Mouse (Mus musculus) hindbrain, embryonic 10.5 days (tissue): ENCODE data around the gene Kdelr3. TPM values are rescaled to one million over a fixed set of nuclear protein-coding genes. Genes with fewer than 3 reads are reported as not detected.

Source experiments
- DNase-seq: peaks from one replicate; pipeline ENCODE4 v3.0.0-alpha.2; 2017; ENCODE audit warnings: low spot score
- H3K27ac ChIP-seq: fragments of 300-500 bp; sonication (generic); 2 replicates; pipeline ENCODE4 v1.5.1; 2016; ENCODE audit warnings: mild to moderate bottlenecking, moderate library complexity
- H3K27me3 ChIP-seq: fragments of 300-500 bp; sonication (generic); 2 replicates; pipeline ENCODE4 v1.6.1; 2016; ENCODE audit warnings: mild to moderate bottlenecking; ENCODE audit not compliant: poor library complexity, insufficient read depth, severe bottlenecking
- H3K36me3 ChIP-seq: fragments of 300-500 bp; sonication (generic); 2 replicates; pipeline ENCODE4 v1.6.1; 2016; ENCODE audit warnings: mild to moderate bottlenecking, moderate library complexity
- H3K4me1 ChIP-seq: fragments of 300-500 bp; sonication (generic); replicated peaks from 2 replicates; pipeline ENCODE4 v1.6.1; 2016; ENCODE audit warnings: mild to moderate bottlenecking
- H3K4me3 ChIP-seq: fragments of 300-500 bp; sonication (generic); 2 replicates; pipeline ENCODE4 v1.5.1; 2016; ENCODE audit warnings: mild to moderate bottlenecking, moderate library complexity
- H3K9me3 ChIP-seq: fragments of 300-500 bp; sonication (generic); 2 replicates; pipeline ENCODE4 v1.6.1; 2016; ENCODE audit warnings: mild to moderate bottlenecking, moderate library complexity
- WGBS: fragments of 180-500 bp; shearing (Covaris S2); methylation state at CpG from one replicate; pipeline ENCODE4 v1.1.7; 2016; 5-methylcytosine and 5-hydroxymethylcytosine counted together
- polyA plus RNA-seq: library from polyadenylated mRNA; unstranded; fragments of >200 nt; fragmentation: Nextera tagmentation; extraction: Ambion mirVana; gene quantifications from 2 replicates; pipeline ENCODE4 v1.2.1, GENCODE M21; 2016

The Kdelr3 gene
- polyA plus RNA-seq, 1 experiment from 2014 or later: 21.5 TPM

- Histone ChIP-seq H3K4me1 (peaks cover 24% of the 10 kb centered on the region), H3K36me3 (no peaks in the 10 kb centered on the region), H3K27me3 (peaks cover 49% of the 10 kb centered on the region), H3K27ac (no peak overlapping the region), H3K9me3 (no peaks in the 10 kb centered on the region), H3K4me3 (no peak overlapping the region)
- no peak for DNase-seq
- WGBS: 49% methylated on average over 16 of the region's 16 CpGs
Observed at GRCm38 (mm10) chr15:79519400-79520220, 3.4 kb downstream of the Kdelr3 start.

DNA sequence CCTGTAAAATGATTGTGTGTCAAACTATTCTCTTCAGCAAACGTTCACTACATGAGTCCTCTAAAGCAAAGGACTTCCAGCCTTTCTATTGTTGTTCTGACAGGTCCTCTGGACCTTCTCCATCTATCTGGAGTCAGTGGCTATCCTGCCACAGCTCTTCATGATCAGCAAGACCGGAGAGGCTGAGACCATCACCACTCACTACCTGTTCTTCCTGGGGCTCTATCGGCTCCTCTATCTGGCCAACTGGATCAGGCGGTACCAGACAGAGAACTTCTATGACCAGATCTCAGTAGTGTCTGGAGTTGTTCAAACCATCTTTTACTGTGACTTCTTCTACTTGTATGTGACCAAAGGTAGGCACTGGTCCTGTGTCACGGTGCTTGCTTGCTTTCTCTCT is 9.4 kb downstream of the Kdelr3 start:
- no peak overlapping the region for H3K4me3 ChIP-seq
- no peak overlapping the region for H3K27ac ChIP-seq
- no peaks in the 10 kb centered on the region for H3K27me3 ChIP-seq
- peaks cover 54% of the 10 kb centered on the region for H3K36me3 ChIP-seq
- 88% methylated on average over 5 of the region's 5 CpGs for WGBS
- no peaks in the 10 kb centered on the region; the same call in 1 of the 2 replicates for H3K4me1 ChIP-seq
- no peaks in the 10 kb centered on the region for H3K9me3 ChIP-seq
- DNase-seq: no peak

- Histone ChIP-seq H3K9me3 (no peaks in the 10 kb centered on the region), H3K4me1 (no peaks in the 10 kb centered on the region; the same call in 1 of the 2 replicates), H3K27me3 (no peaks in the 10 kb centered on the region), H3K4me3 (no peak overlapping the region), H3K27ac (no peak overlapping the region), H3K36me3 (peaks cover 60% of the 10 kb centered on the region)
- DNase-seq: no peak
- 74% methylated on average over 9 of the region's 9 CpGs for WGBS
Observed at GRCm38 (mm10) chr15:79525979-79526768, 10.0 kb downstream of the Kdelr3 start.

DNA sequence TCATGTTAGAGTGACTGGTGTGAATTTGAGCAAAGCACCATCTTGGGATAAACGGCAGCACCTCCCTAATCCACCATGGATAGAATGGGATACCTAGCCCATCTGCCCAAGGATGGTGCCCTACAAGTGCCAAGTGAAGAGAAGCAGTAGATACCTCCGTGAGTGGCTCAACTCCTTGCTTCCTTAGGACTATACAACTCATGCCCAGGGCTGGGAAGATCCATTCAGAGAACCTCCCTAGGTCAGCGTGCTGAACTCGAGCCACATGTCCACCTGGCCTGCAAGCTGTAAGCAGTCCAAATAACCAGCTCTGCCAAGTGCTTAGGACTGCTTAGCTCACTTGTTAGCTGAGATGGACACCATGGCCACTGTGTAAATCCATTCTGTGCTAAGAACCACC is 11.0 kb downstream of the Kdelr3 start:
- DNase-seq: no peak
- Histone ChIP-seq H3K36me3 (peaks cover 70% of the 10 kb centered on the region), H3K27ac (no peak overlapping the region), H3K4me1 (no peaks in the 10 kb centered on the region; the same call in 1 of the 2 replicates), H3K9me3 (no peaks in the 10 kb centered on the region), H3K4me3 (no peak overlapping the region), H3K27me3 (no peaks in the 10 kb centered on the region)
- WGBS: 85% methylated on average over 4 of the region's 4 CpGs

- WGBS: 86% methylated on average over 5 of the region's 5 CpGs
- no peak overlapping the region for H3K27ac ChIP-seq
- peaks cover 79% of the 10 kb centered on the region for H3K36me3 ChIP-seq
- DNase-seq: no peak
- no peaks in the 10 kb centered on the region for H3K9me3 ChIP-seq
- no peaks in the 10 kb centered on the region for H3K27me3 ChIP-seq
- H3K4me3 ChIP-seq: no peak overlapping the region
- no peaks in the 10 kb centered on the region; the same call in 1 of the 2 replicates for H3K4me1 ChIP-seq
Observed at GRCm38 (mm10) chr15:79527991-79528639, 11.9 kb downstream of the Kdelr3 start.

GRCm38 (mm10) chr15:79529935-79530334 is 13.7 kb downstream of the Kdelr3 start:
- no peak overlapping the region for H3K27ac ChIP-seq
- H3K9me3 ChIP-seq: no peaks in the 10 kb centered on the region
- WGBS: 90% methylated on average over 7 of the region's 7 CpGs
- no peaks in the 10 kb centered on the region for H3K27me3 ChIP-seq
- H3K4me1 ChIP-seq: no peaks in the 10 kb centered on the region; the same call in 1 of the 2 replicates
- no peak overlapping the region for H3K4me3 ChIP-seq
- no peak for DNase-seq
- peaks cover 98% of the 10 kb centered on the region for H3K36me3 ChIP-seq

- Histone ChIP-seq H3K9me3 (no peaks in the 10 kb centered on the region), H3K4me3 (no peak overlapping the region), H3K4me1 (no peaks in the 10 kb centered on the region; the same call in 1 of the 2 replicates), H3K27ac (no peak overlapping the region), H3K36me3 (peaks cover 100% of the 10 kb centered on the region), H3K27me3 (no peaks in the 10 kb centered on the region)
- no peak for DNase-seq
- 94% methylated on average over 3 of the region's 3 CpGs for WGBS
Observed at GRCm38 (mm10) chr15:79533796-79534195, 17.6 kb downstream of the Kdelr3 start.

DNA sequence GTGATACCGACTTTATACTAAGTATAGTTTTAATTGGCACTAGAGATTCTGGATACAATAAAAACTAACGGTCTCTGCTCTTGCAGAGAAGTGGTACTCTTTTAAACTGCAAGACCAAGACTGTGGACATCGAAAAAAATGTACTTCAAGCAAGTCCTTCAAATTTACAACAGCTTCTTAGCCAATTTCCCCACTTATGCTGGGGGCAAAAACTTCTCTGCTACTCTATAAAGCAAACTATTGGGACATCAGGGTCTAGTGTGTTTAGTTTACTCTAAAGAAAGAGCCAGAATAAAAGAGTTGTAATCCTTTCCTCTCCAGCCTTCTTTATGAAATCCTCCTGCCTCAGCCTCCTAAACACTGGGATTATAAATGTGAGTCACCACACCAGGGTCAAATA is 27.8 kb downstream of the Kdelr3 start:
- no peak overlapping the region for H3K27ac ChIP-seq
- peaks cover 59% of the 10 kb centered on the region for H3K36me3 ChIP-seq
- H3K4me3 ChIP-seq: peak overlapping the region; percentile 76
- H3K27me3 ChIP-seq: peaks cover 6% of the 10 kb centered on the region; the same call in 1 of the 2 replicates
- peaks cover 24% of the 10 kb centered on the region for H3K4me1 ChIP-seq
- no peaks in the 10 kb centered on the region for H3K9me3 ChIP-seq
- no peak for DNase-seq
- 96% methylated on average over 3 of the region's 3 CpGs for WGBS

DNA sequence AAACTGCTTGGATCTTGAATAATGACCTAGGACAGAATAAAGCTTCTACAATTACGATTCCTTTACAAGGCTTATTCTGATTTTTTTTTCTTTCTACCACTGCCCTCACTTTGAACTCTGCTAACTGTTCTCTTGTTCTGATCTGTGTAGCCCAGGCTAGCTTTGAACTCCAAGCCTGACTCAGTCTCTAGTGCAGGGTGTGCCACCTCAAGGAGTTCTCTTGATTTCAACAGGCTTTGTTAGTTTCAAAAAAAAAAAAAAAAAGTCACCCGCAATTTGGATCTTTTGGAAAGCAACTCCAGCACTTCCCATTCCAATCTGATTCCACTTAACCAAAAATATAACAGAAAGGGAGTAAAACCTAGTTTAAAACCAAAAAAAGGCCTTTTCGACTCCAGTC is 29.3 kb downstream of the Kdelr3 start:
- no peaks in the 10 kb centered on the region for H3K9me3 ChIP-seq
- peak overlapping the region; percentile 76 for H3K4me3 ChIP-seq
- H3K27ac ChIP-seq: peak overlapping the region; percentile 100
- peaks cover 43% of the 10 kb centered on the region for H3K36me3 ChIP-seq
- DNase-seq: no peak
- peaks cover 24% of the 10 kb centered on the region for H3K4me1 ChIP-seq
- 7% methylated on average over 3 of the region's 3 CpGs for WGBS
- peaks cover 6% of the 10 kb centered on the region; the same call in 1 of the 2 replicates for H3K27me3 ChIP-seq

DNA sequence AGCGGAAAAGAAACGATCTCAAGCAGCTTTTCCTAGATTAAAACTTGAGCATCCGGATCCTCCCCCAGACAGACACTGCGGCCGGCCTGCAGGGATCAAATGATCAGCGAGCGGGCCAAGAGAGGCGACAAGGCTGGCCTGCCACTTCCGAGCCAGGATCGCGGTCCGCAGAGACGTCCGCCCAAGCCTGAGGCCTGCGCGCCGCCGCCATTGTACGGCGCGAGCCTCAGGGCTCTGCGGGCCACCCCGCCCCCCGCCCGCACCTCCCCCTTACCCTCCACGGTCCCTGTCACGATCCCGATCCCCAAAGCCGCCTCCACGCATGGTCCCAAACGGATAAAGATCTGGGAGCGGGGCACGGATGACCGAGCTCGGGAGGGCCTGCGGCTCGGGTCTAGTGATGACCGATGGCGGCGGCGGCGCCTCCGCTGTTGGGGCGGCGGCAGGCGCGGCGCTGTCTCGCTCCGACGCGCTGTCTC is 29.7 kb downstream of the Kdelr3 start:
- Histone ChIP-seq H3K9me3 (no peaks in the 10 kb centered on the region), H3K4me3 (peak overlapping the region; percentile 76), H3K4me1 (peaks cover 24% of the 10 kb centered on the region), H3K27ac (peak overlapping the region; percentile 100), H3K27me3 (peaks cover 6% of the 10 kb centered on the region; the same call in 1 of the 2 replicates), H3K36me3 (peaks cover 39% of the 10 kb centered on the region)
- under 1% methylated on average over 52 of the region's 52 CpGs for WGBS
- DNase-seq: no peak

DNA sequence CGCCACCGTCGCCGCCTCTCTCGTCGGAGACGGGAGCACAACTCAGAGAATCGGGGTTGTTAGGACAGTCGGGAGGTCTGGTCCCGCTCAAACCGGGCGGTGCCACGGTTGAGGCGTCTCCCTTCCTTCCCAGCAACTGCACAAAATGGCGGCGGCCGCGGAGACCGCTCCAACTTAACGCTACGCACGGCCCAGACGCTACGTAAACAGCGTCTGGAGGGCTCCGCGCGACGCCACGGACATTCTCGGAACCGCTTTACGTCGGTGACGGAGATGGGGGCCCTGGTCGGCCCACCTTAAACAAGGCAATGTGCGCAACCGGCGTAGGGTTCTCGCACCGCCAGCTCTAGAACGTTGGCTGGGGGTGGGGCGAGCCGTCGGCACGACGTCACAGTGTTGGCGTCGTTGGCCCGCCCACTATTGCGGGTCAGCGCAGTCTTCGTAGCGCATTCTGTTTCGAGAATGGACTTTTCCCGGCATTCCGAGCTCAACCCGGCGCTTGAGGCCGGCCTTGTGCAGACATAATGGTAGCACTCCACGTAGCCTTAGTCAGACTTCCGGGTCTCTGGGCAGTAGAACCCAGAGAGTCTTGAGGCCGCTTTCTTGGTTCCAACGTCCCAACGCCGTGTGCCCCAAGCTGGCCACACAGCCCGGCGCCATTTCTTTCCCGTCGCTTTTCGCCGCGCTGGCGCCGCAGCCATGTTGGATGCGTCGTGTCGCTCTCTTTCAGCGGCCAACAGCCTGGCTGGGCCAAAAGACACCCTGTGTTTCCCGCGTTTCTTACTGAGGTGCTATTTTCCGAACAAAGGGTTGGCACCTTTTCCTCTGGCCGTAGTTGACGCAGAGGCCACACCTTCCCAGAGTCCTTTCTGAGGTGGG is 30.4 kb downstream of the Kdelr3 start, which contains the start of gene Ddx17:
TSS of gene Ddx17 (minus strand) at position 332 of the 879 bp plus-strand sequence.
- Histone ChIP-seq H3K4me3 (peak within 1 kb of the TSS; percentile 76), H3K4me1 (peaks cover 24% of the 10 kb centered on the region), H3K27me3 (peaks cover 6% of the 10 kb centered on the region; the same call in 1 of the 2 replicates), H3K27ac (peak within 1 kb of the TSS; percentile 100), H3K9me3 (no peaks in the 10 kb centered on the region), H3K36me3 (peaks cover 32% of the 10 kb centered on the region)
- peak; percentile 99 for DNase-seq
- WGBS: 2% methylated on average over 84 of the region's 84 CpGs
